Mouse (Mus musculus): ENCODE results near the gene Maml1.

GRCm38 (mm10) chr11:50236540-50236936 lies 55.6 kb downstream of the Maml1 start:
- TF ChIP-seq EP300 (IDR thresholded peaks at IDR 0.05; ENCODE audit: low read depth) (no peak), CTCF (IDR thresholded peaks at IDR 0.05; ENCODE audit: low read depth) (peak; percentile 67)

Data from liver, postnatal 0 days (tissue).